Mouse (Mus musculus) c-Kit-positive CD71-positive TER-119-negative erythroid progenitor cells, embryonic 14.5 days (primary cell): ENCODE data around the gene Gm7876.
"Not testable (repeated sequence)": the region's sequence is repeated elsewhere in the genome, so short reads cannot be mapped to it uniquely, and the experiment has no call there.

Experiments
- DNase-seq: peaks from one replicate; pipeline ENCODE4 v3.0.0-alpha.2; 2013; ENCODE audit warnings: low read depth

Gm7876 gene

DNA sequence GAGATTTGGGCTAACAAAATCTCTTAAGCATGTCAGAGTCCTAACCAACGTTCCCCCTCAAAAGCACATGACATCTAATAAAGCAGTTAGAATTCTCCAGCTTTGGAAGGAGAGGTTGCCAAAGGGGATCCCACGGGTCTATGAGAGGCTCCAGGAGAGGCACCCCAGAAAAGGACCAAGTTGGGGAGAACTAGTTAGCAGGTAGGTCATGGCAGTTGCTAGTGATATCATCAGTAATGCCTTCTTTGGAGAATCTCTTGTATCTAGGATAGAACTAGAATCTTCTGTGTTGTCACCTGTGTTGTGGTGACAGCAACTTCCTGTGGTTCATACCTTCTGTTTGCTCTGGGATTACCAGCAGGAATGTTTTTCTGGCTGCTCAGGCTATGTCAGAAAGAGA is at the start of gene Gm7876:
TSS of gene Gm7876 (plus strand) at position 301 of the 400 bp plus-strand sequence.
- DNase-seq, result not testable (repeated sequence)

DNA sequence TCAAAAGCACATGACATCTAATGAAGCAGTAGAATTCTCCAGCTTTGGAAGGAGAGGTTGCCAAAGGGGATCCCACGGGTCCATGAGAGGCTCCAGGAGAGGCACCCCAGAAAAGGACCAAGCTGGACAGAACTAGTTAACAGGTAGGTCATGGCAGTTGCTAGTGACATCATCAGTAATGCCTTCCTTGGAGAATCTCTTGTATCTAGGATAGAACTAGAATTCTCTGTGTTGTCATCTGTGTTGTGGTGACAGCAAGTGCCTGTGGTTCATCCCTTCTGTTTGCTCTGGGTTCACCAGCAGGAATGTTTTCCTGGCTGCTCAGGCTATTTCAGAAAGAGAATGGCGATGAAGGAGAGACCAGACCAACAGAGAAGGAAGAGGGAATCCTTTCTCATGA is 45.1 kb upstream of the Gm7876 start, which contains the start of gene Gm3239:
TSS of gene Gm3239 (plus strand) at position 301 of the 400 bp plus-strand sequence.
- DNase-seq, result not testable (repeated sequence)

DNA sequence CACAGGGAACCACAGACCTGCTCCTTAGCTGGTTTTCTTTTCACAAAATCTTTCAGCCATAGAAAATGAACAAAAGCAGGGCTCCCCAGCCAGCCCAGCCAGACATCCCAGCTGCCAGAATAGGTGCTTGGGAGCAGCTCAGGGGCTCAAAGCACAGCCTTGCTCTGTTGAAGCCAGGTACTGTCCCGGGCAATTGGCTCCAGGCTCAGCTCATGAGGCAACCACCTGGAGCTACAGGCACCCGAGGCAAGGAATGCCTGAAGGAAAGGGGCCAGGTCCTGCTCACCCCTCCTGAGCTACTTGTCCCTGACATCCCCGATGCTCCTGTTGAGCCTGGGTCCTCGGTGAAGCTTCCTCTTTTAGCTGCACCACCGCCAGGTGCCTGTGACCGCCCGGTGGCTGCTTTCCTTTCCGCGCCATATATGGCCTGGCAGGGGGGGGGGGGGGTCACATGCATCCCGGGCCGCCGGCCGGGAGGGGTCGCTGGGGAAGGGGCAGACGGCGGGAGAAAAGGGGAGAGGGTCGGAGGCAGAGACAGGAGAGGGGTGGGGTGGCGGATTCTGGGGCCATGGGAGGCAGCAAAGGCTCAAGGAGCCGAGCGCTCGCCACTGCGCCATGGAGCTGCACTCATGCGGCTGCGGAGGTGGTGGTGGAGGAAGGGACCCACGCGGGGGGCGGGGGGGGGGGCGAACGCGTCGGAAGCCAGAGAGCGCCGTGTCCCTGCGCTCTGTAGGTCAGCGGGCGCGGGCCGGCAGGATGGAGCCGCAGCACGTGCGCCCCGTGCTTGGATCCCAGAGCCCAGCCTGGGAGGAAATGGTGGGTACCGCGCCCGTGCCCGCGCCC is 17.2 kb downstream of the Gm7876 start, which contains the start of gene Gm3252:
TSS of gene Gm3252 (plus strand) at position 738 of the 843 bp plus-strand sequence.
- not testable (repeated sequence) for DNase-seq
